Mouse (Mus musculus) lung, postnatal 0 days (tissue): ENCODE measurements around the gene Orai1. TPM values are rescaled to one million over a fixed set of nuclear protein-coding genes. Genes with fewer than 3 reads are reported as not detected.

Experiments used
- ATAC-seq: fragments of 200-750 bp; cut with Nextera tagmentation; 2 replicates; pipeline ENCODE4 v1.8.0; 2017; ENCODE audit warnings: moderate library complexity
- DNase-seq: peaks from one replicate; pipeline ENCODE4 v3.0.0-alpha.2; 2016; ENCODE audit warnings: low spot score
- H3K27ac ChIP-seq: fragments of 300-500 bp; sonication (generic); 2 replicates; pipeline ENCODE4 v1.5.1; 2014; ENCODE audit warnings: antibody characterized with exemption, mild to moderate bottlenecking, low read length, mixed read lengths
- H3K27me3 ChIP-seq: fragments of 300-500 bp; sonication (generic); replicated peaks from 2 replicates; pipeline ENCODE4 v1.6.1; 2014; ENCODE audit warnings: low read length, mixed read lengths; ENCODE audit not compliant: insufficient read depth
- H3K36me3 ChIP-seq: fragments of 300-500 bp; sonication (generic); 2 replicates; pipeline ENCODE4 v1.6.1; 2014; ENCODE audit warnings: low read length, mixed read lengths; ENCODE audit not compliant: insufficient read depth
- H3K4me1 ChIP-seq: fragments of 300-500 bp; sonication (generic); 2 replicates; pipeline ENCODE4 v1.6.1; 2014; ENCODE audit warnings: antibody characterized with exemption, low read depth, low read length, mixed read lengths; ENCODE audit not compliant: insufficient read depth
- H3K4me2 ChIP-seq: fragments of 300-500 bp; sonication (generic); replicated peaks from 2 replicates; pipeline ENCODE4 v1.6.1; 2014; ENCODE audit warnings: low read depth, mild to moderate bottlenecking, low read length, moderate library complexity, mixed read lengths
- H3K4me3 ChIP-seq: fragments of 300-500 bp; sonication (generic); 2 replicates; pipeline ENCODE4 v1.5.1; 2014; ENCODE audit warnings: low read depth, low read length
- H3K9ac ChIP-seq: fragments of 300-500 bp; sonication (generic); replicated peaks from 2 replicates; pipeline ENCODE4 v1.6.1; 2014; ENCODE audit warnings: low read depth, mild to moderate bottlenecking
- H3K9me3 ChIP-seq: fragments of 300-500 bp; sonication (generic); 2 replicates; pipeline ENCODE4 v1.6.1; 2016; ENCODE audit warnings: low read length, mixed read lengths
- CTCF ChIP-seq: IDR thresholded peaks from 2 replicates; pipeline ENCODE4 v1.5.1; 2016; ENCODE audit warnings: antibody characterized with exemption, mild to moderate bottlenecking
- EP300 ChIP-seq: IDR thresholded peaks from 2 replicates; pipeline ENCODE4 v1.6.1; 2016; ENCODE audit warnings: antibody characterized with exemption, mild to moderate bottlenecking, control low read depth
- WGBS: fragments of 180-500 bp; shearing (Covaris S2); extraction: QIAGEN DNeasy Blood & Tissue Kit; methylation state at CpG from one replicate; pipeline ENCODE4 v1.1.7; 2014; 5-methylcytosine and 5-hydroxymethylcytosine counted together
- polyA plus RNA-seq: library from polyadenylated mRNA; unstranded; fragments of >200 nt; fragmentation: Nextera tagmentation; extraction: Ambion mirVana; gene quantifications from 2 replicates; pipeline ENCODE4 v1.2.1, GENCODE M21; 2015

Gene Orai1
- polyA plus RNA-seq, 1 experiment from 2014 or later = 55.2 TPM

- H3K4me1 ChIP-seq = no peaks in the 10 kb centered on the region
- H3K27ac ChIP-seq = no peak overlapping the region
- WGBS = 64% methylated on average over 8 of the region's 8 CpGs
- ATAC-seq (no peak), DNase-seq (no peak)
- no peak overlapping the region for H3K4me2 ChIP-seq
- TF ChIP-seq CTCF (no peak), EP300 (no peak)
- no peak overlapping the region for H3K4me3 ChIP-seq
- no peaks in the 10 kb centered on the region for H3K27me3 ChIP-seq
- no peak overlapping the region for H3K9ac ChIP-seq
- no peaks in the 10 kb centered on the region for H3K36me3 ChIP-seq
- no peaks in the 10 kb centered on the region for H3K9me3 ChIP-seq
These were observed 35.9 kb upstream of the Orai1 start for GRCm38 (mm10) chr5:122978970-122979369.

- Histone ChIP-seq H3K9ac (no peak overlapping the region), H3K27ac (no peak overlapping the region), H3K27me3 (no peaks in the 10 kb centered on the region), H3K4me2 (no peak overlapping the region), H3K4me1 (0 out of 2 replicates have a peak, but pooled peaks cover 5% of the 10 kb centered on the region), H3K4me3 (no peak overlapping the region), H3K9me3 (no peaks in the 10 kb centered on the region), H3K36me3 (no peaks in the 10 kb centered on the region)
- TF ChIP-seq CTCF (no peak), EP300 (no peak)
- DNase-seq (no peak), ATAC-seq (no peak)
- WGBS = 89% methylated on average over 5 of the region's 5 CpGs
These were observed 30.4 kb upstream of the Orai1 start for GRCm38 (mm10) chr5:122984483-122984882.

GRCm38 (mm10) chr5:122985276-122985675 is 29.6 kb upstream of the Orai1 start:
- Histone ChIP-seq H3K9me3 (no peaks in the 10 kb centered on the region), H3K27me3 (no peaks in the 10 kb centered on the region), H3K36me3 (no peaks in the 10 kb centered on the region), H3K4me2 (no peak overlapping the region), H3K27ac (no peak overlapping the region), H3K4me3 (no peak overlapping the region), H3K9ac (no peak overlapping the region), H3K4me1 (peaks cover 6% of the 10 kb centered on the region; the same call in 1 of the 2 replicates)
- ATAC-seq (no peak), DNase-seq (no peak)
- TF ChIP-seq EP300 = no peak
- TF ChIP-seq CTCF = no peak
- 81% methylated on average over 3 of the region's 3 CpGs for WGBS

GRCm38 (mm10) chr5:122986091-122986493 is 28.8 kb upstream of the Orai1 start:
- H3K4me3 ChIP-seq = no peak overlapping the region
- peaks cover 8% of the 10 kb centered on the region; the same call in 1 of the 2 replicates for H3K4me1 ChIP-seq
- H3K36me3 ChIP-seq = no peaks in the 10 kb centered on the region
- H3K9me3 ChIP-seq = no peaks in the 10 kb centered on the region
- ATAC-seq (no peak), DNase-seq (no peak)
- WGBS = 75% methylated on average over 8 of the region's 8 CpGs
- no peak overlapping the region for H3K27ac ChIP-seq
- no peak overlapping the region for H3K9ac ChIP-seq
- no peaks in the 10 kb centered on the region for H3K27me3 ChIP-seq
- no peak for TF ChIP-seq CTCF
- TF ChIP-seq EP300 = no peak
- H3K4me2 ChIP-seq = no peak overlapping the region

GRCm38 (mm10) chr5:122987211-122988020 is 27.5 kb upstream of the Orai1 start:
- ATAC-seq (peak; percentile 34), DNase-seq (peak; percentile 27)
- 5% methylated on average over 35 of the region's 39 CpGs for WGBS

GRCm38 (mm10) chr5:122988021-122988751 is 26.7 kb upstream of the Orai1 start:
- H3K36me3 ChIP-seq = no peaks in the 10 kb centered on the region
- H3K4me3 ChIP-seq = peak overlapping the region; percentile 70
- no peaks in the 10 kb centered on the region for H3K27me3 ChIP-seq
- peak overlapping the region; percentile 63 for H3K9ac ChIP-seq
- H3K4me2 ChIP-seq = peak overlapping the region; percentile 99
- peaks cover 8% of the 10 kb centered on the region; the same call in 1 of the 2 replicates for H3K4me1 ChIP-seq
- peak overlapping the region; percentile 85; the same call in 1 of the 2 replicates for H3K27ac ChIP-seq
- DNase-seq = peak; percentile 71
- TF ChIP-seq CTCF (no peak), EP300 (no peak)
- under 1% methylated on average over 37 of the region's 41 CpGs for WGBS
- H3K9me3 ChIP-seq = no peaks in the 10 kb centered on the region
- peak; percentile 16; the same call in 1 of the 2 replicates for ATAC-seq

More at GRCm38 (mm10) chr5:122987211-122988020, 27.5 kb upstream of the Orai1 start:
- Histone ChIP-seq H3K36me3 (no peaks in the 10 kb centered on the region), H3K27me3 (no peaks in the 10 kb centered on the region), H3K27ac (no peak overlapping the region), H3K9ac (peak overlapping the region; percentile 63), H3K4me3 (peak overlapping the region; percentile 70), H3K9me3 (no peaks in the 10 kb centered on the region), H3K4me1 (peaks cover 8% of the 10 kb centered on the region; the same call in 1 of the 2 replicates), H3K4me2 (peak overlapping the region; percentile 99)
- TF ChIP-seq EP300 = no peak
- no peak for TF ChIP-seq CTCF
